Mouse (Mus musculus) megakaryocyte, embryonic 14.5 days (primary cell): ENCODE data around the gene Bet1. TPM values are rescaled to one million over a fixed set of nuclear protein-coding genes. Genes with fewer than 3 reads are reported as not detected.

Experiments used
- H3K27me3 ChIP-seq: replicated peaks from 2 replicates; pipeline ENCODE3; 2012; ENCODE audit warnings: inconsistent platforms
- H3K36me3 ChIP-seq: replicated peaks from 2 replicates; pipeline ENCODE3; 2012; ENCODE audit warnings: low read length, inconsistent platforms, mixed read lengths
- H3K4me1 ChIP-seq: 2 replicates; pipeline ENCODE4 v1.6.1; 2012; ENCODE audit warnings: inconsistent platforms
- H3K4me3 ChIP-seq: replicated peaks from 2 replicates; pipeline ENCODE3; 2012; ENCODE audit warnings: moderate library complexity, mild to moderate bottlenecking, inconsistent platforms
- H3K9me3 ChIP-seq: 2 replicates; pipeline ENCODE4 v1.6.1; 2012; ENCODE audit warnings: inconsistent platforms
- FLI1 ChIP-seq: IDR thresholded peaks from 2 replicates; pipeline ENCODE4 v1.6.1; 2012; ENCODE audit warnings: low read length, inconsistent platforms, mixed read lengths
- GATA1 ChIP-seq: IDR thresholded peaks from 3 replicates; pipeline ENCODE4 v1.6.1; 2012; ENCODE audit warnings: mixed read lengths, low read length, inconsistent platforms, borderline replicate concordance
- polyA plus RNA-seq: library from polyadenylated mRNA; stranded (reverse); fragments of >175 nt; gene quantifications from 2 replicates; pipeline ENCODE4 v1.2.3, GENCODE M21; 2012; ENCODE audit warnings: low replicate concordance; ENCODE audit not compliant: insufficient read depth

Gene Bet1
- polyA plus RNA-seq, 1 experiment, result 75.8 TPM

DNA sequence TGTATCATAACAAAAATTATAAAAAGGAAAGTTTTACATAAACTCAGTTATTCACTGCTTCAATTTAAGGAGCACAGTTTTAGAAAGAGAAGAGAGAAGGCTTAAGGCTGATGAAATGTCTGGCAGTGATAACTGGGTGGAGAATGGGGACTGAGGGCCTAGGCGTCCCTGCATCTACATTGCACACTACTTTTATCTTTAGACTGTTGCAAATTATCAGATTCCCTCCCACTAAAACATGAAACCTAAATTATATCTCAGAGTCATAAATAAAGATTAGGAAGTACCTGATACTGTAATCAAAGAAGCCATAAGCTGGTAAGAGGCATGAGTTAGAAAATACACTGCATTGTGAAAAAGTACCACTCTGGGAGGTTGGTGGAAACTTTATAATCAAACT lies 45.0 kb downstream of the Bet1 start:
- TF ChIP-seq GATA1 (no peak), FLI1 (no peak)
- H3K36me3 ChIP-seq, result no peaks in the 10 kb centered on the region

GRCm38 (mm10) chr6:4030956-4031355 lies 55.8 kb downstream of the Bet1 start:
- H3K36me3 ChIP-seq, result no peaks in the 10 kb centered on the region
- TF ChIP-seq GATA1 (no peak), FLI1 (no peak)
- H3K27me3 ChIP-seq, result no peaks in the 10 kb centered on the region
- H3K9me3 ChIP-seq, result no peaks in the 10 kb centered on the region
- peaks cover 29% of the 10 kb centered on the region for H3K4me1 ChIP-seq
- no peak overlapping the region for H3K4me3 ChIP-seq

More for the DNA sequence above, 45.0 kb downstream of the Bet1 start:
- Histone ChIP-seq H3K4me3 (no peak overlapping the region), H3K27me3 (no peaks in the 10 kb centered on the region), H3K4me1 (peaks cover 3% of the 10 kb centered on the region), H3K9me3 (peaks cover 4% of the 10 kb centered on the region; the same call in 1 of the 2 replicates)

Other genes with a start within 250 kb of the Bet1 start
- gene Tfpi2, start 98.1 kb downstream of the Bet1 start, polyA plus RNA-seq, result not detected in 2 replicates
- 0.06 TPM in 1 of 2 replicates, not detected in the other for gene Gngt1, start 93.2 kb downstream of the Bet1 start, polyA plus RNA-seq
- gene Gng11, start 83.1 kb downstream of the Bet1 start, polyA plus RNA-seq, result 70.9 and 78.6 TPM in 2 replicates